Mouse (Mus musculus): Measurements from ENCODE around the gene Etv2.

Gene Etv2

GRCm38 (mm10) chr7:30588676-30589434 is 46.8 kb downstream of the Etv2 start, which contains the start of gene Kmt2b:
Gene Kmt2b (minus strand): TSS chr7:30588726.
- DNase-seq (ENCODE audit: low spot score in 2 of 2): peak; percentile 93 to 97

GRCm38 (mm10) chr7:30587842-30588667 is 47.6 kb downstream of the Etv2 start:
- peak in 1 of 2 experiments; percentile 57 for DNase-seq (ENCODE audit: low spot score in 2 of 2)

- no peak for DNase-seq (ENCODE audit: low spot score in 2 of 2)
Observed at GRCm38 (mm10) chr7:30586455-30587020, 49.1 kb downstream of the Etv2 start.

- no peak for DNase-seq (ENCODE audit: low spot score in 2 of 2)
Observed at GRCm38 (mm10) chr7:30585170-30585569, 50.5 kb downstream of the Etv2 start.

- no peak for DNase-seq (ENCODE audit: low spot score in 2 of 2)
Observed at GRCm38 (mm10) chr7:30584339-30584738, 51.3 kb downstream of the Etv2 start.
